Mouse (Mus musculus): ENCODE measurements around the gene Cfhr2. TPM values are rescaled to one million over a fixed set of nuclear protein-coding genes. Genes with fewer than 3 reads are reported as not detected.
"Not testable (repeated sequence)": the region's sequence is repeated elsewhere in the genome, so short reads cannot be mapped to it uniquely, and the experiment has no call there.

The Cfhr2 gene
- 0.29 and 0.31 TPM in 2 replicates for polyA plus RNA-seq (2015; fragmentation: Nextera tagmentation; extraction: Ambion mirVana)

- Histone ChIP-seq H3K4me3 (replicated peaks; ENCODE audit: low read depth, low read length) (no peak within 1 kb of the TSS), H3K4me2 (ENCODE audit: low read length) (no peak within 1 kb of the TSS), H3K27ac (no peak within 1 kb of the TSS), H3K9ac (ENCODE audit: low read depth, low read length) (no peak within 1 kb of the TSS), H3K9me3 (replicated peaks; ENCODE audit: low read length) (no peaks in the 10 kb centered on the region), H3K36me3 (ENCODE audit: insufficient read depth, low read length) (no peaks in the 10 kb centered on the region), H3K27me3 (ENCODE audit: insufficient read depth, low read length) (no peaks in the 10 kb centered on the region), H3K4me1 (replicated peaks; ENCODE audit: insufficient read depth, low read length) (no peaks in the 10 kb centered on the region)
- TF ChIP-seq CTCF (IDR thresholded peaks at IDR 0.05; ENCODE audit: low read depth): no peak
- 90% methylated on average over 1 of the region's 1 CpGs for WGBS
- DNase-seq (ENCODE audit: low spot score) (no peak), ATAC-seq (replicated peaks; ENCODE audit: low FRiP score, low read depth) (no peak)
Measured at GRCm38 (mm10) chr1:139858548-139858947, at the start of gene Cfhr2. Gene Cfhr2, minus strand, starts transcription at chr1:139858702.

- H3K4me1 ChIP-seq (replicated peaks; ENCODE audit: insufficient read depth, low read length): no peaks in the 10 kb centered on the region
- H3K4me2 ChIP-seq (ENCODE audit: low read length): no peak overlapping the region
- H3K27me3 ChIP-seq (ENCODE audit: insufficient read depth, low read length): no peaks in the 10 kb centered on the region
- no peak overlapping the region for H3K27ac ChIP-seq
- no peaks in the 10 kb centered on the region for H3K9me3 ChIP-seq (replicated peaks; ENCODE audit: low read length)
- DNase-seq (ENCODE audit: low spot score) (no peak), ATAC-seq (replicated peaks; ENCODE audit: low FRiP score, low read depth) (no peak)
- H3K36me3 ChIP-seq (ENCODE audit: insufficient read depth, low read length): no peaks in the 10 kb centered on the region
- H3K9ac ChIP-seq (ENCODE audit: low read depth, low read length): no peak overlapping the region
- H3K4me3 ChIP-seq (replicated peaks; ENCODE audit: low read depth, low read length): no peak overlapping the region
- no peak for TF ChIP-seq CTCF (IDR thresholded peaks at IDR 0.05; ENCODE audit: low read depth)
Measured at GRCm38 (mm10) chr1:139863751-139864150, 5.2 kb upstream of the Cfhr2 start.

GRCm38 (mm10) chr1:139860176-139860575 is 1.7 kb upstream of the Cfhr2 start:
- H3K4me1 ChIP-seq (replicated peaks; ENCODE audit: insufficient read depth, low read length): no peaks in the 10 kb centered on the region
- no peak overlapping the region for H3K27ac ChIP-seq
- H3K9ac ChIP-seq (ENCODE audit: low read depth, low read length): no peak overlapping the region
- H3K36me3 ChIP-seq (ENCODE audit: insufficient read depth, low read length): no peaks in the 10 kb centered on the region
- no peak for TF ChIP-seq CTCF (IDR thresholded peaks at IDR 0.05; ENCODE audit: low read depth)
- H3K27me3 ChIP-seq (ENCODE audit: insufficient read depth, low read length): no peaks in the 10 kb centered on the region
- no peak overlapping the region for H3K4me2 ChIP-seq (ENCODE audit: low read length)
- DNase-seq (ENCODE audit: low spot score) (no peak), ATAC-seq (replicated peaks; ENCODE audit: low FRiP score, low read depth) (no peak)
- no peaks in the 10 kb centered on the region for H3K9me3 ChIP-seq (replicated peaks; ENCODE audit: low read length)
- no peak overlapping the region for H3K4me3 ChIP-seq (replicated peaks; ENCODE audit: low read depth, low read length)

GRCm38 (mm10) chr1:139839699-139840098 is 18.8 kb downstream of the Cfhr2 start:
- no peak for TF ChIP-seq CTCF (IDR thresholded peaks at IDR 0.05; ENCODE audit: low read depth)

GRCm38 (mm10) chr1:139839290-139839689 is 19.2 kb downstream of the Cfhr2 start:
- DNase-seq (ENCODE audit: low spot score) (no peak), ATAC-seq (replicated peaks; ENCODE audit: low FRiP score, low read depth) (no peak)
- 89% methylated on average over 2 of the region's 2 CpGs for WGBS
- Histone ChIP-seq H3K4me1 (replicated peaks; ENCODE audit: insufficient read depth, low read length) (no peaks in the 10 kb centered on the region), H3K4me3 (replicated peaks; ENCODE audit: low read depth, low read length) (no peak overlapping the region), H3K9me3 (replicated peaks; ENCODE audit: low read length) (no peaks in the 10 kb centered on the region), H3K27ac (no peak overlapping the region), H3K27me3 (ENCODE audit: insufficient read depth, low read length) (no peaks in the 10 kb centered on the region), H3K4me2 (ENCODE audit: low read length) (no peak overlapping the region), H3K9ac (ENCODE audit: low read depth, low read length) (no peak overlapping the region), H3K36me3 (ENCODE audit: insufficient read depth, low read length) (no peaks in the 10 kb centered on the region)
- TF ChIP-seq CTCF (IDR thresholded peaks at IDR 0.05; ENCODE audit: low read depth): no peak

More at GRCm38 (mm10) chr1:139839699-139840098, 18.8 kb downstream of the Cfhr2 start:
- no peaks in the 10 kb centered on the region for H3K36me3 ChIP-seq (ENCODE audit: insufficient read depth, low read length)
- H3K27me3 ChIP-seq (ENCODE audit: insufficient read depth, low read length): no peaks in the 10 kb centered on the region
- ATAC-seq (replicated peaks; ENCODE audit: low FRiP score, low read depth) (no peak), DNase-seq (ENCODE audit: low spot score) (no peak)
- H3K9ac ChIP-seq (ENCODE audit: low read depth, low read length): no peak overlapping the region
- H3K4me3 ChIP-seq (replicated peaks; ENCODE audit: low read depth, low read length): no peak overlapping the region
- no peaks in the 10 kb centered on the region for H3K4me1 ChIP-seq (replicated peaks; ENCODE audit: insufficient read depth, low read length)
- 77% methylated on average over 7 of the region's 7 CpGs for WGBS
- H3K9me3 ChIP-seq (replicated peaks; ENCODE audit: low read length): no peaks in the 10 kb centered on the region
- H3K27ac ChIP-seq: no peak overlapping the region
- H3K4me2 ChIP-seq (ENCODE audit: low read length): no peak overlapping the region

- Histone ChIP-seq H3K27me3 (ENCODE audit: insufficient read depth, low read length) (no peaks in the 10 kb centered on the region), H3K27ac (no peak overlapping the region), H3K4me3 (replicated peaks; ENCODE audit: low read depth, low read length) (no peak overlapping the region), H3K36me3 (ENCODE audit: insufficient read depth, low read length) (no peaks in the 10 kb centered on the region), H3K9ac (ENCODE audit: low read depth, low read length) (no peak overlapping the region), H3K4me1 (replicated peaks; ENCODE audit: insufficient read depth, low read length) (no peaks in the 10 kb centered on the region), H3K9me3 (replicated peaks; ENCODE audit: low read length) (no peaks in the 10 kb centered on the region), H3K4me2 (ENCODE audit: low read length) (no peak overlapping the region)
- DNase-seq (ENCODE audit: low spot score) (no peak), ATAC-seq (replicated peaks; ENCODE audit: low FRiP score, low read depth) (no peak)
- TF ChIP-seq CTCF (IDR thresholded peaks at IDR 0.05; ENCODE audit: low read depth): no peak
Measured at GRCm38 (mm10) chr1:139808594-139808993, 49.9 kb downstream of the Cfhr2 start.

- Histone ChIP-seq H3K4me2 (ENCODE audit: low read length) (no peak within 1 kb of the TSS), H3K36me3 (ENCODE audit: insufficient read depth, low read length) (no peaks in the 10 kb centered on the region), H3K27ac (no peak within 1 kb of the TSS), H3K27me3 (ENCODE audit: insufficient read depth, low read length) (no peaks in the 10 kb centered on the region), H3K4me3 (replicated peaks; ENCODE audit: low read depth, low read length) (no peak within 1 kb of the TSS), H3K9me3 (replicated peaks; ENCODE audit: low read length) (no peaks in the 10 kb centered on the region), H3K4me1 (replicated peaks; ENCODE audit: insufficient read depth, low read length) (no peaks in the 10 kb centered on the region), H3K9ac (ENCODE audit: low read depth, low read length) (no peak within 1 kb of the TSS)
- TF ChIP-seq CTCF (IDR thresholded peaks at IDR 0.05; ENCODE audit: low read depth): no peak
- WGBS: 87% methylated on average over 1 of the region's 1 CpGs
- DNase-seq (ENCODE audit: low spot score) (no peak), ATAC-seq (replicated peaks; ENCODE audit: low FRiP score, low read depth) (no peak)
Measured at GRCm38 (mm10) chr1:139781143-139781542, 77.4 kb downstream of the Cfhr2 start, which contains the start of gene Gm4788. Gene Gm4788, minus strand, starts transcription at chr1:139781243.

- not testable (repeated sequence) for ATAC-seq (replicated peaks; ENCODE audit: low FRiP score, low read depth); H3K27me3 ChIP-seq (ENCODE audit: insufficient read depth, low read length); DNase-seq (ENCODE audit: low spot score); H3K9ac ChIP-seq (ENCODE audit: low read depth, low read length); H3K36me3 ChIP-seq (ENCODE audit: insufficient read depth, low read length); H3K27ac ChIP-seq; H3K4me2 ChIP-seq (ENCODE audit: low read length); H3K4me1 ChIP-seq (replicated peaks; ENCODE audit: insufficient read depth, low read length); H3K4me3 ChIP-seq (replicated peaks; ENCODE audit: low read depth, low read length); H3K9me3 ChIP-seq (replicated peaks; ENCODE audit: low read length)
- 91% methylated on average over 3 of the region's 3 CpGs for WGBS
Measured at GRCm38 (mm10) chr1:139769913-139770312, 88.6 kb downstream of the Cfhr2 start.

Data from kidney, postnatal 0 days (tissue).